Mouse (Mus musculus) right cerebral cortex, adult 18-20 months (tissue): ENCODE data around the gene Slc15a5.

Experiments
- DNase-seq: peaks from one replicate; pipeline ENCODE4 v3.0.0; 2022; ENCODE audit warnings: mixed read lengths

Slc15a5 gene

GRCm38 (mm10) chr6:137960023-137960778, 119.5 kb downstream of the Slc15a5 start:
- DNase-seq = no peak

GRCm38 (mm10) chr6:137957630-137958029, 122.1 kb downstream of the Slc15a5 start:
- no peak for DNase-seq

GRCm38 (mm10) chr6:137956783-137957429, 122.8 kb downstream of the Slc15a5 start:
- DNase-seq = no peak

GRCm38 (mm10) chr6:137946520-137946919, 133.2 kb downstream of the Slc15a5 start:
- DNase-seq = no peak

- no peak for DNase-seq
Observed at GRCm38 (mm10) chr6:137940374-137941218, 139.1 kb downstream of the Slc15a5 start.

GRCm38 (mm10) chr6:137937541-137937940, 142.2 kb downstream of the Slc15a5 start:
- no peak for DNase-seq

- DNase-seq = no peak
Observed at GRCm38 (mm10) chr6:137936268-137936667, 143.4 kb downstream of the Slc15a5 start.

- no peak for DNase-seq
Observed at GRCm38 (mm10) chr6:137935857-137936256, 143.9 kb downstream of the Slc15a5 start.

- DNase-seq = peak; percentile 70
Observed at GRCm38 (mm10) chr6:137935341-137935740, 144.4 kb downstream of the Slc15a5 start.

GRCm38 (mm10) chr6:137934545-137935298, 145.0 kb downstream of the Slc15a5 start:
- DNase-seq = peak; percentile 91
